Mouse (Mus musculus) Patski (cell line): ENCODE results near the gene Cacna1s. TPM values are rescaled to one million over a fixed set of nuclear protein-coding genes. Genes with fewer than 3 reads are reported as not detected.

Experiments used
- ATAC-seq: fragments of 100-300 bp; one replicate; pipeline ENCODE4 v1.8.0; 2021
- CTCF ChIA-PET: fragments of 350-600 bp; sonication (Branson Sonifier 250); formaldehyde crosslinking; loops from one replicate; lab custom pipeline; 2022; ENCODE audit warnings: inconsistent platforms; lab: Charles Lee
- POLR2A ChIA-PET: fragments of 350-600 bp; sonication (Branson Sonifier 250); formaldehyde crosslinking; loops from one replicate; lab custom pipeline; 2022; ENCODE audit warnings: antibody characterized with exemption, inconsistent platforms; lab: Charles Lee
- DNase-seq: peaks from one replicate; pipeline ENCODE4 v3.0.0-alpha.2; 2011; ENCODE audit warnings: low read depth, low spot score
- H3K27me3 ChIP-seq: fragments of 371-371 bp; one replicate; pipeline ENCODE4 v1.5.1; 2021
- CTCF ChIP-seq: fragments of 100-300 bp; IDR thresholded peaks from one replicate; pipeline ENCODE4 v1.5.1; 2021
- in situ Hi-C: fragments of 300-500 bp; cut with MboI; formaldehyde crosslinking; loops from 3 replicates; pipeline ENCODE4 v1.11.1; 2018; ENCODE audit warnings: low pct_unique_long_range_greater_than_20kb, mixed read lengths
- polyA plus RNA-seq: library from polyadenylated mRNA; unstranded; gene quantifications from one replicate; pipeline ENCODE4 v1.2.3, GENCODE M21; 2021

The Cacna1s gene
- polyA plus RNA-seq, 1 experiment from 2014 or later = not detected

- in situ Hi-C loops = no loop called here
- TF ChIP-seq CTCF = no peak
- DNase-seq (no peak), ATAC-seq (no peak)
- ChIA-PET POLR2A (no interaction called here), CTCF (no interaction called here)
- H3K27me3 ChIP-seq = peaks cover 23% of the 10 kb centered on the region
Observed at GRCm38 (mm10) chr1:136081161-136081560, 28.6 kb downstream of the Cacna1s start.

- DNase-seq (no peak), ATAC-seq (no peak)
- no peak for TF ChIP-seq CTCF
- POLR2A ChIA-PET = no interaction called here
- in situ Hi-C loops = no loop called here
- peaks cover 17% of the 10 kb centered on the region for H3K27me3 ChIP-seq
- CTCF ChIA-PET = no interaction called here
Observed at GRCm38 (mm10) chr1:136085988-136086685, 33.6 kb downstream of the Cacna1s start.

GRCm38 (mm10) chr1:136089368-136090165 is 37.0 kb downstream of the Cacna1s start:
- ChIA-PET CTCF (no interaction called here), POLR2A (no interaction called here)
- peaks cover 12% of the 10 kb centered on the region for H3K27me3 ChIP-seq
- no peak for TF ChIP-seq CTCF
- in situ Hi-C loops = no loop called here
- DNase-seq (no peak), ATAC-seq (no peak)

- CTCF ChIA-PET = no interaction called here
- in situ Hi-C loops = no loop called here
- peaks cover 6% of the 10 kb centered on the region for H3K27me3 ChIP-seq
- POLR2A ChIA-PET = no interaction called here
- DNase-seq (no peak), ATAC-seq (no peak)
- no peak for TF ChIP-seq CTCF
Observed at GRCm38 (mm10) chr1:136093726-136094125, 41.2 kb downstream of the Cacna1s start.

- H3K27me3 ChIP-seq = peaks cover 6% of the 10 kb centered on the region
- no peak for TF ChIP-seq CTCF
- DNase-seq (no peak), ATAC-seq (no peak)
- ChIA-PET CTCF (interaction anchor here (1.0 kb wide), 1 partner anchor 12 kb away, joined by 3 read pairs; no protein-coding TSS in a partner anchor), POLR2A (no interaction called here)
- in situ Hi-C loops = no loop called here
Observed at GRCm38 (mm10) chr1:136094807-136095206, 42.3 kb downstream of the Cacna1s start.

- in situ Hi-C loops = no loop called here
- no peak for DNase-seq
Observed at GRCm38 (mm10) chr1:136102094-136102493, 49.5 kb downstream of the Cacna1s start.

GRCm38 (mm10) chr1:136102551-136102950 is 50.0 kb downstream of the Cacna1s start:
- H3K27me3 ChIP-seq = peaks cover 10% of the 10 kb centered on the region
- POLR2A ChIA-PET = interaction anchor here (0.6 kb wide), 1 partner anchor 44 kb away, joined by 3 read pairs; no protein-coding TSS in a partner anchor
- no peak for ATAC-seq
- in situ Hi-C loops = no loop called here
- CTCF ChIA-PET = interaction anchor here (1.3 to 1.4 kb wide), 2 partner anchors 46 to 72 kb away, joined by 3 read pairs; no protein-coding TSS in a partner anchor
- DNase-seq = no peak
- no peak for TF ChIP-seq CTCF

More at GRCm38 (mm10) chr1:136102094-136102493, 49.5 kb downstream of the Cacna1s start:
- ChIA-PET POLR2A (no interaction called here), CTCF (interaction anchor here (1.3 to 1.4 kb wide), 2 partner anchors 46 to 73 kb away, joined by 3 read pairs; no protein-coding TSS in a partner anchor)
- no peak for ATAC-seq
- TF ChIP-seq CTCF = no peak
- H3K27me3 ChIP-seq = peaks cover 6% of the 10 kb centered on the region

GRCm38 (mm10) chr1:136102981-136103380 is 50.4 kb downstream of the Cacna1s start:
- TF ChIP-seq CTCF = no peak
- ChIA-PET POLR2A (interaction anchor here (0.6 kb wide), 1 partner anchor 44 kb away, joined by 3 read pairs; no protein-coding TSS in a partner anchor), CTCF (interaction anchor here (1.3 kb wide), 1 partner anchor 47 kb away, joined by 3 read pairs; no protein-coding TSS in a partner anchor)
- DNase-seq (no peak), ATAC-seq (no peak)
- in situ Hi-C loops = no loop called here
- H3K27me3 ChIP-seq = peaks cover 14% of the 10 kb centered on the region

- in situ Hi-C loops = no loop called here
- ChIA-PET CTCF (interaction anchor here (1.3 kb wide), 1 partner anchor 47 kb away, joined by 3 read pairs; no protein-coding TSS in a partner anchor), POLR2A (no interaction called here)
- no peak for TF ChIP-seq CTCF
- ATAC-seq = no peak
- H3K27me3 ChIP-seq = peaks cover 19% of the 10 kb centered on the region
- no peak for DNase-seq
Observed at GRCm38 (mm10) chr1:136103696-136104095, 51.1 kb downstream of the Cacna1s start.

- peaks cover 20% of the 10 kb centered on the region for H3K27me3 ChIP-seq
- in situ Hi-C loops = no loop called here
- no peak for DNase-seq
- no peak for TF ChIP-seq CTCF
- CTCF ChIA-PET = no interaction called here
- no peak for ATAC-seq
- POLR2A ChIA-PET = no interaction called here
Observed at GRCm38 (mm10) chr1:136104741-136105140, 52.2 kb downstream of the Cacna1s start.

- no peak for TF ChIP-seq CTCF
- ChIA-PET POLR2A (no interaction called here), CTCF (no interaction called here)
- DNase-seq = no peak
- H3K27me3 ChIP-seq = peaks cover 34% of the 10 kb centered on the region
- no peak for ATAC-seq
- in situ Hi-C loops = no loop called here
Observed at GRCm38 (mm10) chr1:136109464-136109863, 56.9 kb downstream of the Cacna1s start.
